Mouse (Mus musculus): Measurements from ENCODE around the gene Epp13.
"Not testable (repeated sequence)": the region's sequence is repeated elsewhere in the genome, so short reads cannot be mapped to it uniquely, and the experiment has no call there.

Epp13 gene

DNA sequence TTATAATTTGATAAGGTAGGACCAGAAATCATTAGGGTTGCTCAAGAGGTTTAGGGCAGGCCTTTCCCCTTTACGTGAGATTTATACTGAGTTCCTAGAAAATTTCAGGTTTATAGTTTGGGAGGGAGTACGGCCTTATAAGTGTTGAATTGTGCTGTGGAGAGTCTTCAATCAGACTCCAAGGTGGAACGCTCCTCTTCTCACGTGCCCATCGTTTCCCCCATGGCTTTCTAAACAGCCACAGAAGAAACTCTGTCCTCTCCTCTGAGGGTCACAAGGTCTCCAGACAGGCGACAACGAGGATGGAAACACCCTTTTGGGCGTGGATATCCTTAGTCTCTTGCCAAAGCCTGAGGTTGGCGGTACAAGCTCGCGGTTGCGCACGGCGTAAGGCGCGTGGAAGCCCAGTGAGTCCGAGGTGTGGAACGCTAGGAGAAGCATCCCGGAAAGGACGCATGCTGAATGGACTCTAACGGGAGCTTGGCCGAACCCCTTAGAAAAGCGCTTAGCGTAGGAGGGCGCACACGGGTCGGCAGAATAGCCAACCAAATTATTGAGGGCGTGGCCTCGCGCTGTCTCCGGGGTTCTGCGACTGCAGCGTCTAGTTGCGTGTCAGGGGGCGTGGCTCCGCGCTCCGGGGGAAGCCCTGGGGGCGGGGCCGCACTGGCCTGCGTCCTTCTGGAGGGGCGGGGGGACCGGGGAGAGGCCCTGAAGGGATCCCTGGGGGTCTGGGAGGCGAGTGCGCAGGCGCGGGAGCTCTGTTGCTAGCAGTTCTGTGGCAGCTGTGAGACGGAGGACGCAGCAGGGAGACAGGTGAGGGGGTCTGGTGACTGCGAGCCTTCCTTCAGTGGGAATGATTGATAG is 33.6 kb downstream of the Epp13 start, which contains the start of gene Zfp667:
Zfp667 (plus strand) TSS at position 738 of the 864 bp plus-strand sequence.
- peak; percentile 99 to 100 for DNase-seq

DNA sequence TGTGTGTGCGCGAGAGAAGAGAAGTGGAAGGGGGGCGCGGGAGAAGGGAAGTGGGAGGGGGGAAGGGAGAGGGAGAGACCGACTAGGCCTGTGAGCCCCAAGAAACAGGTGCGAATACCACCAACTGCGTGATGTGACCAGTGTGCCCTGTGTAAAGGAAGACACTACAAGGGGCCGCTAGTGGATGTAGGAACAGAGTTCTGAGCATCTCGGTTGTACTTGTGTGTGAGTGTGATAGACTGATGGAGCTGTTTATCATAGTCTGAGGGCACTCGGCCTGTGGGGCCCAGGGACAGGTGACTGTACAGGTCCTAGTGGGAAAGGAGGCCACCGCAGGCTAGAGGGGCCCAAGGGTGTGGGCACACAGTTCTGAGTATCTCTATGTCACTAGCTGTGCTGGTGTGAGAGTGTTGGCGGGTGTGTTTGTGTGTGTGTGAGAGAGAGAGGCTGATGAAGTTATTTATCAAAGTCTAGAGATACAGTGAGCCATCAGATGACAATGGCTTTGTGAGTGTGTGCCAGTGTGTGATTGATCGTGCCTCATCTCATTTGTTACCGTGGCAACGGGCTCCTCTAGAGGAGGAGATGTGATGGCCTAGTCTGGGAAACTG is 34.5 kb downstream of the Epp13 start:
- peak; percentile 3 to 9 for DNase-seq

DNA sequence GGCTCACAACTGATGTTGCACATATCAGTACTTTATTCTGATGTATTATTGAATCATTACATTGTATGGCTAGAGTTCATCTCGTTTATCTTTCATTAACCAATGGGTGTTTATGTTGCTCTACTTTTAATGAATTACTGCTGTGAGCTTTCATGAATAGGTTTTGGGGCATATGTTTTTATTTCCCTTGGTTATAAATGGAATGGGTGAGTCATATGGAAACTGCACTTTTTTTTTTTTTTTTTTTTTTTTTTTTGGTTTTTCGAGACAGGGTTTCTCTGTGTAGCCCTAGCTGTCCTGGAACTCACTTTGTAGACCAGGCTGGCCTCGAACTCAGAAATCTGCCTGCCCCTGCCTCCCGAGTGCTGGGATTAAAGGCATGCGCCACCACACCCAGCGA is 38.6 kb downstream of the Epp13 start:
- not testable (repeated sequence) for DNase-seq

DNA sequence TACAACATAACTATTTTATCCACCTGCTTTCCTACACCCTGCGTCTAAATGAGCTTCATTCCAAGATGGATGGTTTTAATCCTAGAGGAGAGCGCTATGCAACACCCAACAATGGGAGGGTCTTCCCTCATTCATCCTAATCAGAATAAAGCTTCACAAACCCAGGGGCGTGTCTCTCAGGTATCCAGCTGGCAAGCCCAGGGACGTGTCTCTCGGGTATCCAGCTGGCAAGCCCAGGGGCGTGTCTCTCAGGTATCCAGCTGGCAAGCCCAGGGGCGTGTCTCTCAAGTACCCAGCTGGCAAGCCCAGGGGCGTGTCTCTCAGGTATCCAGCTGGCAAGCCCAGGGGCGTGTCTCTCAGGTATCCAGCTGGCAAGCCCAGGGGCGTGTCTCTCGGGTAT is 48.3 kb downstream of the Epp13 start:
- DNase-seq: not testable (repeated sequence)

DNA sequence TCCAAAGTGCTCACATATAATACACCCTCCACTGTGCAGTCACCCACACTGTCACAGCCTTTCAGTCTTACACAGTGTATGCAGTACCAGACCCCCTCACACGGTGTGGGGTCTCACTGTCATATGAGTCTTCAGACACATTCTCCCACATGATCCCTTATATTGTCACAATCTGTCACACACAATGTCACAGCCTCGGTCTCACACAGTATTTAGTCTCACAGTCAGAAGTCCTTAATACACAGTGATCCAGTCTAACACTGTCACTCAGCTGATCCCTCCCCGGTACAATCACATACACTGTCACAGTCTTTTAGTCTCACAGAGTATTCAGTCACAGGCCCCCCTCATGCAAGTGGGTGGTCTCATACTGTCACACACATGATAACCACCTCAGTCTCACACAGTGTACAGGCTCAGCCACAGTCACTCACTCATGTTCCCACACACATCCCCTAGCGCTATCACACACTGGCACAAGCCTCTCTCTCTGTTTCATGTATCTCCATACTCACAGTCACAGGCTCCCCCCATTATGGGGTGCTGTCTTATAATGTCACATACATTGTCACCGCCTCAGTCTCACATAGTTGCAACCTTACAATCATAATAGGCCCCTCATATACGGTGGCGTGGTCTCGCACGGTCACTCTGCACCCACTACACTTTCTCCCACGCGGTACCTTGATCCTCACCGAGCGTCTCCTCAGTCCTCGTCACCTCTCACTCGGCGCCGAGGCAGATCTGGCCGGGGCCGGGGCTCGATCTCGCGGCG is 78.1 kb downstream of the Epp13 start:
- DNase-seq: no peak

DNA sequence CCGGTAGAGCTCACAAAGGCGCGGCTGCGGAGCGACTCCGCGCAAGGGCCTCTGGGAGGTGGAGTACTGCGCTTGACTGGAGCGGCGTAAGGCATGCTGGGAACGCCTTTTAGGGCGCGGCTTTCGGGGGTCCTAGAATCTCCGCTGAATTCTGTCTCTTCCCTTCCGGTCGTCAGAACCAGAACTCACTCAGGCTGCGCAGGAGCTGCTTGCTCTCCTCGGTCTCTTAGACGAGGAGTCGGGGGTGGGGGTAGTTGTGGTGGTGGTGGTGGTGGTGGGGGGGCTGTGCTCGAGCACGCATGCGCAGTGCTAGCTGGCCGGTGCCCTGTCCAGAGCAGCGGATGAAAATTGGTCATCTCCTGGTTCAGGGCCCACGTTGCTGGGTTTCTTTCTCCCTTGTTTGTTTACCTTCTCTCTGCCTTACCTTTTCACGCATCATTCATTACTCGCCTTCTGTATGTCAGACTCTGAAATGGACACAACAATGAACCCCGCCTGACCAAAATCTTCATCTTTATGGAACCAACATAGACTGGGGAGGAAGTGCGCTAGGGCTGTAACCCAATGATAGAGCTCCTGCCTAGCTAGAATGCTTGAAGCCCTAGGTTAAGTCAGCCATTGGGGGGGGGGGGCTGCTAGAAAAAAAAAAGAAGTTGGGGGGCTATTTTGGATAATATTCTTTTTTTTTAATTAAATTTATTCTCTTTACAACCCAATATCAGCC is 78.9 kb downstream of the Epp13 start, which contains the start of gene Zfp583:
Zfp583 (minus strand) TSS at position 53 of the 724 bp plus-strand sequence.
- DNase-seq: peak; percentile 77 to 80

Measured in B cell, adult 2 months (primary cell).